Mouse (Mus musculus): ENCODE results near the gene Cyp4a32. TPM values are rescaled to one million over a fixed set of nuclear protein-coding genes. Genes with fewer than 3 reads are reported as not detected.
A peak's percentile ranks its signal among the peaks of the same experiment; 100 is the strongest.
"Not testable (repeated sequence)": the region's sequence is repeated elsewhere in the genome, so short reads cannot be mapped to it uniquely, and the experiment has no call there.

The Cyp4a32 gene
- polyA plus RNA-seq, 1 experiment from 2014 or later: not detected

- H3K4me1 ChIP-seq (ENCODE audit: control insufficient read depth in 2 of 2, insufficient read depth in 2 of 2, low read length in 2 of 2): no peaks in the 10 kb centered on the region
- no peak overlapping the region for H3K27ac ChIP-seq (replicated peaks in 1 of 2; ENCODE audit: control insufficient read depth in 1 of 2, insufficient read depth in 1 of 2, low read depth in 2 of 2, low read length in 2 of 2)
- H3K36me3 ChIP-seq (ENCODE audit: control insufficient read depth, insufficient read depth, low read length): no peaks in the 10 kb centered on the region
- no peaks in the 10 kb centered on the region for H3K9me3 ChIP-seq (ENCODE audit: control insufficient read depth, low read length)
- no peak overlapping the region for H3K4me3 ChIP-seq (ENCODE audit: control insufficient read depth in 1 of 2, insufficient read depth in 1 of 2, low read depth in 1 of 2, low read length in 2 of 2)
- H3K4me2 ChIP-seq (ENCODE audit: low read length): no peak overlapping the region
- no peaks in the 10 kb centered on the region for H3K27me3 ChIP-seq (ENCODE audit: control insufficient read depth, insufficient read depth, low read length)
- H3K9ac ChIP-seq (ENCODE audit: low read length): no peak overlapping the region
- no peak for ATAC-seq (ENCODE audit: insufficient number of reproducible peaks, insufficient read depth, low FRiP score, low read depth)
- WGBS: 62% methylated on average over 3 of the region's 3 CpGs
Measured at GRCm38 (mm10) chr4:115575255-115575654, 25.5 kb upstream of the Cyp4a32 start.

- ATAC-seq (ENCODE audit: insufficient number of reproducible peaks, insufficient read depth, low FRiP score, low read depth): no peak
- Histone ChIP-seq H3K36me3 (ENCODE audit: control insufficient read depth, insufficient read depth, low read length) (no peaks in the 10 kb centered on the region), H3K27ac (replicated peaks in 1 of 2; ENCODE audit: control insufficient read depth in 1 of 2, insufficient read depth in 1 of 2, low read depth in 2 of 2, low read length in 2 of 2) (no peak overlapping the region), H3K9me3 (ENCODE audit: control insufficient read depth, low read length) (no peaks in the 10 kb centered on the region), H3K4me2 (ENCODE audit: low read length) (no peak overlapping the region), H3K4me1 (ENCODE audit: control insufficient read depth in 2 of 2, insufficient read depth in 2 of 2, low read length in 2 of 2) (no peaks in the 10 kb centered on the region), H3K4me3 (ENCODE audit: control insufficient read depth in 1 of 2, insufficient read depth in 1 of 2, low read depth in 1 of 2, low read length in 2 of 2) (no peak overlapping the region), H3K27me3 (ENCODE audit: control insufficient read depth, insufficient read depth, low read length) (no peaks in the 10 kb centered on the region), H3K9ac (ENCODE audit: low read length) (no peak overlapping the region)
- 79% methylated on average over 2 of the region's 2 CpGs for WGBS
Measured at GRCm38 (mm10) chr4:115575776-115576175, 25.0 kb upstream of the Cyp4a32 start.

GRCm38 (mm10) chr4:115583036-115583435, 17.7 kb upstream of the Cyp4a32 start:
- Histone ChIP-seq H3K4me1 (ENCODE audit: control insufficient read depth in 2 of 2, insufficient read depth in 2 of 2, low read length in 2 of 2) (no peaks in the 10 kb centered on the region), H3K9ac (ENCODE audit: low read length) (no peak overlapping the region), H3K4me3 (ENCODE audit: control insufficient read depth in 1 of 2, insufficient read depth in 1 of 2, low read depth in 1 of 2, low read length in 2 of 2) (no peak overlapping the region), H3K4me2 (ENCODE audit: low read length) (no peak overlapping the region), H3K36me3 (ENCODE audit: control insufficient read depth, insufficient read depth, low read length) (no peaks in the 10 kb centered on the region), H3K9me3 (ENCODE audit: control insufficient read depth, low read length) (no peaks in the 10 kb centered on the region), H3K27me3 (ENCODE audit: control insufficient read depth, insufficient read depth, low read length) (no peaks in the 10 kb centered on the region), H3K27ac (replicated peaks in 1 of 2; ENCODE audit: control insufficient read depth in 1 of 2, insufficient read depth in 1 of 2, low read depth in 2 of 2, low read length in 2 of 2) (no peak overlapping the region)
- ATAC-seq (ENCODE audit: insufficient number of reproducible peaks, insufficient read depth, low FRiP score, low read depth): no peak

GRCm38 (mm10) chr4:115596357-115596756, 4.4 kb upstream of the Cyp4a32 start:
- no peaks in the 10 kb centered on the region for H3K9me3 ChIP-seq (ENCODE audit: control insufficient read depth, low read length)
- no peaks in the 10 kb centered on the region for H3K27me3 ChIP-seq (ENCODE audit: control insufficient read depth, insufficient read depth, low read length)
- H3K27ac ChIP-seq (replicated peaks in 1 of 2; ENCODE audit: control insufficient read depth in 1 of 2, insufficient read depth in 1 of 2, low read depth in 2 of 2, low read length in 2 of 2): no peak overlapping the region
- ATAC-seq (ENCODE audit: insufficient number of reproducible peaks, insufficient read depth, low FRiP score, low read depth): no peak
- WGBS: 83% methylated on average over 1 of the region's 1 CpGs
- H3K36me3 ChIP-seq (ENCODE audit: control insufficient read depth, insufficient read depth, low read length): no peaks in the 10 kb centered on the region
- no peaks in the 10 kb centered on the region for H3K4me1 ChIP-seq (ENCODE audit: control insufficient read depth in 2 of 2, insufficient read depth in 2 of 2, low read length in 2 of 2)
- H3K9ac ChIP-seq (ENCODE audit: low read length): no peak overlapping the region
- H3K4me3 ChIP-seq (ENCODE audit: control insufficient read depth in 1 of 2, insufficient read depth in 1 of 2, low read depth in 1 of 2, low read length in 2 of 2): no peak overlapping the region
- H3K4me2 ChIP-seq (ENCODE audit: low read length): no peak overlapping the region

GRCm38 (mm10) chr4:115596824-115597336, 3.9 kb upstream of the Cyp4a32 start:
- Histone ChIP-seq H3K9me3 (ENCODE audit: control insufficient read depth, low read length) (no peaks in the 10 kb centered on the region), H3K4me1 (ENCODE audit: control insufficient read depth in 2 of 2, insufficient read depth in 2 of 2, low read length in 2 of 2) (no peaks in the 10 kb centered on the region), H3K36me3 (ENCODE audit: control insufficient read depth, insufficient read depth, low read length) (no peaks in the 10 kb centered on the region), H3K9ac (ENCODE audit: low read length) (no peak overlapping the region), H3K4me3 (ENCODE audit: control insufficient read depth in 1 of 2, insufficient read depth in 1 of 2, low read depth in 1 of 2, low read length in 2 of 2) (no peak overlapping the region), H3K4me2 (ENCODE audit: low read length) (no peak overlapping the region), H3K27ac (replicated peaks in 1 of 2; ENCODE audit: control insufficient read depth in 1 of 2, insufficient read depth in 1 of 2, low read depth in 2 of 2, low read length in 2 of 2) (no peak overlapping the region), H3K27me3 (ENCODE audit: control insufficient read depth, insufficient read depth, low read length) (no peaks in the 10 kb centered on the region)
- no peak for ATAC-seq (ENCODE audit: insufficient number of reproducible peaks, insufficient read depth, low FRiP score, low read depth)
- WGBS: 64% methylated on average over 2 of the region's 2 CpGs

- ATAC-seq (ENCODE audit: insufficient number of reproducible peaks, insufficient read depth, low FRiP score, low read depth): no peak
- no peak overlapping the region for H3K9ac ChIP-seq (ENCODE audit: low read length)
- H3K4me2 ChIP-seq (ENCODE audit: low read length): no peak overlapping the region
- H3K4me3 ChIP-seq (ENCODE audit: control insufficient read depth in 1 of 2, insufficient read depth in 1 of 2, low read depth in 1 of 2, low read length in 2 of 2): no peak overlapping the region
- H3K27ac ChIP-seq (replicated peaks in 1 of 2; ENCODE audit: control insufficient read depth in 1 of 2, insufficient read depth in 1 of 2, low read depth in 2 of 2, low read length in 2 of 2): no peak overlapping the region
- H3K36me3 ChIP-seq (ENCODE audit: control insufficient read depth, insufficient read depth, low read length): no peaks in the 10 kb centered on the region
- H3K9me3 ChIP-seq (ENCODE audit: control insufficient read depth, low read length): no peaks in the 10 kb centered on the region
- H3K27me3 ChIP-seq (ENCODE audit: control insufficient read depth, insufficient read depth, low read length): no peaks in the 10 kb centered on the region
- H3K4me1 ChIP-seq (ENCODE audit: control insufficient read depth in 2 of 2, insufficient read depth in 2 of 2, low read length in 2 of 2): no peaks in the 10 kb centered on the region
Measured at GRCm38 (mm10) chr4:115614005-115614404, 13.2 kb downstream of the Cyp4a32 start.

- not testable (repeated sequence) for H3K9ac ChIP-seq (ENCODE audit: low read length); H3K4me3 ChIP-seq (ENCODE audit: control insufficient read depth in 1 of 2, insufficient read depth in 1 of 2, low read depth in 1 of 2, low read length in 2 of 2); H3K27ac ChIP-seq (replicated peaks in 1 of 2; ENCODE audit: control insufficient read depth in 1 of 2, insufficient read depth in 1 of 2, low read depth in 2 of 2, low read length in 2 of 2); H3K27me3 ChIP-seq (ENCODE audit: control insufficient read depth, insufficient read depth, low read length); H3K4me1 ChIP-seq (ENCODE audit: control insufficient read depth in 2 of 2, insufficient read depth in 2 of 2, low read length in 2 of 2); H3K36me3 ChIP-seq (ENCODE audit: control insufficient read depth, insufficient read depth, low read length); ATAC-seq (ENCODE audit: insufficient number of reproducible peaks, insufficient read depth, low FRiP score, low read depth); H3K9me3 ChIP-seq (ENCODE audit: control insufficient read depth, low read length); H3K4me2 ChIP-seq (ENCODE audit: low read length)
- 86% methylated on average over 3 of the region's 3 CpGs for WGBS
Measured at GRCm38 (mm10) chr4:115625560-115625959, 24.8 kb downstream of the Cyp4a32 start.

- no peak overlapping the region for H3K4me3 ChIP-seq (ENCODE audit: control insufficient read depth in 1 of 2, insufficient read depth in 1 of 2, low read depth in 1 of 2, low read length in 2 of 2)
- 0 out of 2 replicates have a peak, but pooled peaks cover 2% of the 10 kb centered on the region for H3K9me3 ChIP-seq (ENCODE audit: control insufficient read depth, low read length)
- peak; percentile 22; the same call in 1 of the 2 replicates for ATAC-seq (ENCODE audit: insufficient number of reproducible peaks, insufficient read depth, low FRiP score, low read depth)
- H3K27ac ChIP-seq (replicated peaks in 1 of 2; ENCODE audit: control insufficient read depth in 1 of 2, insufficient read depth in 1 of 2, low read depth in 2 of 2, low read length in 2 of 2): no peak overlapping the region
- H3K27me3 ChIP-seq (ENCODE audit: control insufficient read depth, insufficient read depth, low read length): no peaks in the 10 kb centered on the region
- H3K36me3 ChIP-seq (ENCODE audit: control insufficient read depth, insufficient read depth, low read length): no peaks in the 10 kb centered on the region
- no peak overlapping the region for H3K4me2 ChIP-seq (ENCODE audit: low read length)
- 32% methylated on average over 5 of the region's 5 CpGs for WGBS
- no peak overlapping the region for H3K9ac ChIP-seq (ENCODE audit: low read length)
- peaks cover 0 to 2% of the 10 kb centered on the region in 2 experiments; a peak in 2 of 4 replicates for H3K4me1 ChIP-seq (ENCODE audit: control insufficient read depth in 2 of 2, insufficient read depth in 2 of 2, low read length in 2 of 2)
Measured at GRCm38 (mm10) chr4:115642967-115643754, 42.4 kb downstream of the Cyp4a32 start.

Measured in heart, embryonic 14.5 days (tissue).